Mouse (Mus musculus) hindbrain, embryonic 16.5 days (tissue): ENCODE measurements at regions not wholly inside any gene's neighbourhood (a gene's known extent, or its start where the extent isn't known, plus 50 kb on each side); places are given as distances from the start of the nearest gene placed in this dataset.

ENCODE experiments used
- ATAC-seq: fragments of 200-750 bp; cut with Nextera tagmentation; 2 replicates; pipeline ENCODE4 v1.8.0; 2017; ENCODE audit warnings: moderate TSS enrichment, moderate library complexity
- H3K27ac ChIP-seq: fragments of 300-500 bp; sonication (generic); 2 replicates; pipeline ENCODE4 v1.5.1; 2014; ENCODE audit warnings: low read depth, mild to moderate bottlenecking, control low read depth, low read length, moderate library complexity
- H3K27me3 ChIP-seq: fragments of 300-500 bp; sonication (generic); replicated peaks from 2 replicates; pipeline ENCODE4 v1.6.1; 2014; ENCODE audit warnings: low read length; ENCODE audit not compliant: control insufficient read depth, insufficient read depth
- H3K36me3 ChIP-seq: fragments of 300-500 bp; sonication (generic); 2 replicates; pipeline ENCODE4 v1.6.1; 2014; ENCODE audit warnings: mild to moderate bottlenecking, low read length, moderate library complexity, mixed read lengths; ENCODE audit not compliant: control insufficient read depth, insufficient read depth
- H3K4me1 ChIP-seq: fragments of 300-500 bp; sonication (generic); 2 replicates; pipeline ENCODE4 v1.6.1; 2014; ENCODE audit warnings: low read depth, low read length; ENCODE audit not compliant: control insufficient read depth, insufficient read depth
- H3K4me2 ChIP-seq: fragments of 300-500 bp; sonication (generic); 2 replicates; pipeline ENCODE4 v1.6.1; 2014; ENCODE audit warnings: mild to moderate bottlenecking, low read length, control low read depth, moderate library complexity
- H3K4me3 ChIP-seq: fragments of 300-500 bp; sonication (generic); 2 replicates; pipeline ENCODE4 v1.5.1; 2014; ENCODE audit warnings: mild to moderate bottlenecking, low read length, control low read depth, moderate library complexity
- H3K9ac ChIP-seq: fragments of 300-500 bp; sonication (generic); 2 replicates; pipeline ENCODE4 v1.6.1; 2014; ENCODE audit warnings: low read depth, mild to moderate bottlenecking, control low read depth, low read length, moderate library complexity
- H3K9me3 ChIP-seq: fragments of 300-500 bp; sonication (generic); 2 replicates; pipeline ENCODE4 v1.6.1; 2014; ENCODE audit warnings: mild to moderate bottlenecking, low read length, moderate library complexity; ENCODE audit not compliant: control insufficient read depth
- WGBS: fragments of 180-500 bp; shearing (Covaris S2); extraction: QIAGEN DNeasy Blood & Tissue Kit; methylation state at CpG from one replicate; pipeline ENCODE4 v1.1.7; 2014; 5-methylcytosine and 5-hydroxymethylcytosine counted together

DNA sequence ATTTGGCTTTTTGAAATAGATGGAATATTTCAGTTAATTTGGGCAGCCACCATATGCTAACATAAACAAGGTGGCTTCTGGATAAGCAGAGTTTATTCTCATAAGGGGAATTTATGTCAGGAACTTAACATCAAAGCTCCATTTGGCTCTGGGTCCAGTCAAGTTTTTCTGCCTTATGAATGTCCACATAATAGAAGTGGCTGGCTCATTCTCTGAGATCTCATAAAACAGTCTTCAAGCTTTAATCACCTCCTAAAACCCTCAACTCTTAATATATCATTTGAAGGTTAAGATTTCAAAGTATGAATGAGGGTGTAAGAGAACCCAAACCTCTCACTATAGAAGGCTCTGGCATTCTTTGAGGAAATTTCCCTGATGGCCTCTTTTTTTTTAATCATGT, 1361.0 kb downstream of the Efna5 start:
- no peak for ATAC-seq
- Histone ChIP-seq H3K9me3 (no peaks in the 10 kb centered on the region), H3K27me3 (no peaks in the 10 kb centered on the region), H3K4me1 (no peaks in the 10 kb centered on the region), H3K4me2 (no peak overlapping the region), H3K4me3 (no peak overlapping the region), H3K9ac (no peak overlapping the region), H3K27ac (no peak overlapping the region), H3K36me3 (no peaks in the 10 kb centered on the region)

DNA sequence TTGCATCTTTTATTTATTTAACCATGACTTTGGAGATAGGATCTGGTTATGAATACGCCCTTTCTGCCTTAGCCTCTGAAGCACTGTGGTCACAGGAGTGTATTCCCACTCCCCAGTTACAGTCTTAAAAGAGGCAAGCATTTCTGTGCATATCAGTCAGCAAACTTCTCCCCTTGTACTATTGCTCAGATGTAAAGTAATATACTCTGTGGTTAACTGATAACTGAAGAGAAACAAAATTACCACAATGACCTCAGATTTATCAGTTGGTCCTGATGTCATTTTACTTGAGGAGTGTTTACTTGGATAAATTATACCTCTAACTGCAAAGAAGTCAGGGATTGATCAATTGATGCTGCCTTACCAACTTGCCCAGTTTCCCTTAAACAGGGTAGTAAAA, 1366.1 kb downstream of the Efna5 start:
- no peak for ATAC-seq
- Histone ChIP-seq H3K36me3 (no peaks in the 10 kb centered on the region), H3K4me3 (no peak overlapping the region), H3K9ac (no peak overlapping the region), H3K27me3 (no peaks in the 10 kb centered on the region), H3K4me1 (no peaks in the 10 kb centered on the region), H3K4me2 (no peak overlapping the region), H3K9me3 (no peaks in the 10 kb centered on the region), H3K27ac (no peak overlapping the region)
- WGBS: 89% methylated on average over 1 of the region's 1 CpGs

DNA sequence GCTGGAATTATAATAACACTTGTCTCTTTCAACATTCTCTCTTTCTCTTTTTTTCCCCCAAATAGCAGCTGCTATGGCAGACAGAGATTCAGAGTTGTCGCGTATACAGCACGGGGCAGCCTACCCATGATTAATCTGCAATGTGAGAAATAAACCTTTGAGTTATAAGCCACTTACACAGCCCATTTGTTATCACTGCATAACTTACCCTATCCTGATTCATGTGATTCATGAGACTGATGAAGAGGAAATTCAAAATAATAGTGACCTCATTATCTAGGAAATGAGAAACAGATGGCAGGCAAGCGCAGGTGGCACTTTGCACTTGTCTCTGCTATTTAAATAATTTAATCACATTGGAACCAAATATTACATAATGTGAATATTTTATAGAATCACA, 1367.7 kb downstream of the Efna5 start:
- 0 out of 2 replicates have a peak, but pooled peaks have one; percentile 30 for ATAC-seq
- no peaks in the 10 kb centered on the region for H3K4me1 ChIP-seq

DNA sequence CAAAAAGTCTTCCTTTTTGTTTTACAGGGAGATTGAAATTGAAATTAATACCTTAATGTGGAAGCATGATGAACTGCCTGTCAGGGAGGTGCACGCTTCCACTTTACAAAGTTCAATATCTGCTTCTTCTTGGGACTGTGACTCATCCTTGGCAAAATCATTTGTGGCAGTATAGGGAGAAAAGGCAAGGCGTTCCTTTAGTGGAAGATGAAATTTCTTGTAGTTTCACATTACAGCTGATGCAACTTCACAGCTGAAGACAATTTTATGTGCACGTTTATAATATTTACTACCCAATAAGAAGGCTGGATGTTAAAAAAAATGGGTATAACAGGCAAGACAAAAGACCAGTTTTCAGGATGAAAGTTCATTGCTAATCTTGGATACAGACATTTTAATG, 1385.9 kb downstream of the Efna5 start:
- Histone ChIP-seq H3K9me3 (no peaks in the 10 kb centered on the region), H3K27me3 (no peaks in the 10 kb centered on the region), H3K9ac (no peak overlapping the region), H3K4me2 (no peak overlapping the region), H3K27ac (no peak overlapping the region), H3K36me3 (no peaks in the 10 kb centered on the region), H3K4me3 (no peak overlapping the region), H3K4me1 (no peaks in the 10 kb centered on the region)
- ATAC-seq: no peak
- WGBS: 81% methylated on average over 3 of the region's 3 CpGs

More for the DNA sequence above, 1367.7 kb downstream of the Efna5 start:
- Histone ChIP-seq H3K36me3 (no peaks in the 10 kb centered on the region), H3K4me2 (no peak overlapping the region), H3K9me3 (no peaks in the 10 kb centered on the region), H3K9ac (no peak overlapping the region), H3K27me3 (no peaks in the 10 kb centered on the region), H3K27ac (no peak overlapping the region), H3K4me3 (no peak overlapping the region)
- 53% methylated on average over 4 of the region's 4 CpGs for WGBS

DNA sequence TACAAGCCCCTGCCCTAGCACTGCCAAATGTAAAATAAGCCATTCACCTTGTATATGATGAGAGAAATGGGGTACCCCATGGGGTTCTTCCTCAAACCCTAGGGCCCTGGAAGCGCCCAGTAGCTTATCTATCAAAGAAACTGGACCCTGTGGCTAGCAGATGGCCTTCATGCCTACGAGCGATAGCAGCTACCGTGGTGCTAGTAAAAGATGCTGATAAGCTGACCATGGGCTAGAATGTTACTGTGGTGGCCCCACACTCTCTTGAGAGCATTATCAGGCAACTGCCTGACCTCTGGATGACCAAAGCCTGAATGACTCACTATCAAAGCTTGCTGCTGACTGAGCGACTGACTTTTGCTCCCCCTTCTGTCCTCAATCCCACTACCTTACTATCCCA, 1403.7 kb downstream of the Efna5 start:
- Histone ChIP-seq H3K36me3 (no peaks in the 10 kb centered on the region), H3K4me3 (no peak overlapping the region), H3K27ac (no peak overlapping the region), H3K27me3 (no peaks in the 10 kb centered on the region), H3K9ac (no peak overlapping the region), H3K4me1 (no peaks in the 10 kb centered on the region), H3K4me2 (no peak overlapping the region), H3K9me3 (peaks cover 18% of the 10 kb centered on the region)
- ATAC-seq: no peak
- WGBS: 93% methylated on average over 5 of the region's 5 CpGs

DNA sequence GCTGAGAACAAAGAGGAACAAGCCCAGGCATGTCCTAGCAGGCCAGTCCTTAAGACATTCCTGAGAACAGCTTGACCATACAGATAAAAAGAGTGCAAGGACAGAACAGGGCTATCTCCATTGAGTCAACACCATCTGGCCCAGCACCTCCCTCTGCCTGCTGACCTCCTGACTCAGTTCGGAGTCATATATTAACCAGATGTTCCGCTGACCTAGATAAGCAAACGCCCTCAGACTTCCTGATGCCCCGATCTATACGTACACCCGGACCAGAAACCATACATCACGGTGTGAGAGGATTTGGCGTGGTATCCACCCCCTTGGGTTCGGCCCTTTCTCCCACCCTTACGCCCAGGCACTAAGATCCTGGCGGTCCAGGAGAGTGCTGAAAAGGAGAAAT, 1406.7 kb downstream of the Efna5 start:
- H3K27me3 ChIP-seq: no peaks in the 10 kb centered on the region
- H3K9me3 ChIP-seq: peaks cover 8% of the 10 kb centered on the region
- 92% methylated on average over 11 of the region's 11 CpGs for WGBS
- no peaks in the 10 kb centered on the region for H3K4me1 ChIP-seq
- H3K4me3 ChIP-seq: no peak overlapping the region
- no peak overlapping the region for H3K27ac ChIP-seq
- H3K9ac ChIP-seq: no peak overlapping the region
- H3K4me2 ChIP-seq: no peak overlapping the region
- ATAC-seq: no peak
- no peaks in the 10 kb centered on the region for H3K36me3 ChIP-seq

DNA sequence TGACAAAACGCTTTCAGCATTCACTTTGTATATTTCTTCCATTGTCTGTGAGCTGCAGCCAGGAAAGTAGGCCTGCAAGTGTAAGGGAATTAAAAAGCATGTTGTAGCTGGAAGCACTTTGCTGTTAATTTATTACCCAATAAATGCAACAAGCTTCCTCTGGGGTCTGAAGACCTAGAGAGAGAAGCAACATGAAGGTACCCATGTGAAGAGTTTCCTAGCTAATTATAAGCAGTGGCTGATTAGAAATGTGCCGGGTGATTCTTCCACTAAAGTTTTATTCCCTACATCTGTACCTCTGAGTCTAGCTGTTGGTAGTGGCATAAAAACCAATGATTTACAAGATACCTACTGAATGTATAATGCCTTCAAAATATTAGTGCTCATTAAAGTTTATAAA, 1428.2 kb downstream of the Efna5 start:
- ATAC-seq: peak; percentile 45
- 62% methylated on average over 2 of the region's 2 CpGs for WGBS
- H3K9ac ChIP-seq: no peak overlapping the region

DNA sequence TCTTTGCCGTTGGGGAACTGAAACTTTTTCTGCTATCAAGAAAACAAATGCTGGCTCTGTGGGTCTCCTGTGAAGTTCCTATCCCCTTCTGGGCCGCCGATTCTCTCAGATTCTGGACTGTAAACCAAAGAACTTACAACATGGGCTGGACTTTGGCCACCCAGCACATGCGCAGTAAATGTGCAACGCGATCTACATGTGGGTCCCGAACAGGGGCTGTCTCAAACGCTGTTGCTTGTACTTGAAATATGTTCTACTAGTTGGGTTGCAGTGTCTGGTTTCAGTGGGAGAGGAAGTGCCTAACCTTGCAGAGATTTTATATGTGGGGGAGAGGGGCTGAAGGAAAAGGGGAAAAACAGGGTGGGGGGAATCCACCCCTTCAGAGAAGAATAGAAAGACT, 1454.3 kb downstream of the Efna5 start:
- Histone ChIP-seq H3K9ac (no peak overlapping the region), H3K27me3 (no peaks in the 10 kb centered on the region), H3K27ac (no peak overlapping the region), H3K4me1 (no peaks in the 10 kb centered on the region), H3K36me3 (no peaks in the 10 kb centered on the region), H3K4me2 (no peak overlapping the region), H3K4me3 (no peak overlapping the region), H3K9me3 (no peaks in the 10 kb centered on the region)
- no peak for ATAC-seq
- 85% methylated on average over 8 of the region's 8 CpGs for WGBS

More for the DNA sequence above, 1428.2 kb downstream of the Efna5 start:
- Histone ChIP-seq H3K9me3 (no peaks in the 10 kb centered on the region), H3K4me3 (no peak overlapping the region), H3K36me3 (no peaks in the 10 kb centered on the region), H3K27ac (no peak overlapping the region), H3K4me2 (no peak overlapping the region), H3K4me1 (no peaks in the 10 kb centered on the region), H3K27me3 (no peaks in the 10 kb centered on the region)
